Mouse (Mus musculus) 416B (cell line): ENCODE measurements around the gene Strn4.

ENCODE experiments used
- DNase-seq: peaks from one replicate; pipeline ENCODE4 v3.0.0; 2011; ENCODE audit warnings: low read depth

The Strn4 gene

GRCm38 (mm10) chr7:16810920-16811648, 4.6 kb upstream of the Strn4 start:
- DNase-seq = no peak

DNA sequence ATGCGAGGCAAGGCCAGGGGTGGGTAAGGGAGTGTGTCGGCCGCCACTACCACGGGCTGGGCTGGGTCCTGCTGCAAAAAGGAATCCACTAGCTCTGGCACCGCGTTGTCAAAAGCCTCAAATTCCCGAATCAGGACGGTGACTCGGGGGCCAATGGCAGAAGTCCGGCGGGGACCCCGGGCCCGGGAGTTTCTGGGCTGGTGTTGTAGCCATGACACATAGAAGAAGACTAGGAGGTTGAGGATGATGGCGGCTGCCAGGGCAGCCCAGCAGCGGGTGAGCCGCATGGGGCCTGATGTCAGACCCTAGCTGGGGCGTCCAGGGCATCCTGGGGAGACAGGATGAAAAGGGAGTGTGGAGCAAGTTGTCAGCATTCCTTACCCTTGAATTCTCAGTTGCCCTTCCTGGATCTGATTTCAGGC, 4.0 kb upstream of the Strn4 start:
- no peak for DNase-seq

GRCm38 (mm10) chr7:16812505-16812904, 3.2 kb upstream of the Strn4 start:
- no peak for DNase-seq

DNA sequence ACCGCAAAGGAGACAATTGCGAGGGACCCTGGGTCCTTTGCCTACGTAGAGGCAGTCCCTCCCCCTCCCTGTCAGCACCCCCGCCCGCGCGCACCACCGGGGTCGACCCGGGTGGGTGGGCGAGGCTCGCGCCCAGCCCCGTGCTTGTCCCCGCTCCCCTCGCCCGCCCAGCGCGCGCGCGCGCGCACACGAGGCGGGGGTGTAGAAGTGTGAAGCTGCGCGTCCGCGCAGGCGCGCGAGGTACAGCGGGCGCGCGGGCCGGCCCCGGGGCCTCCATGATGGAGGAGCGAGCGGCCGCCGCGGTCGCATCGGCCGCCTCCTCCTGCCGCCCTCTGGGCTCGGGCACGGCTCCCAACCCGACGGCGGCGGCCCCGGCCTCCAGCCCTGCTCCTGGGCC, 387 bp downstream of the Strn4 start:
- peak; percentile 60 for DNase-seq

DNA sequence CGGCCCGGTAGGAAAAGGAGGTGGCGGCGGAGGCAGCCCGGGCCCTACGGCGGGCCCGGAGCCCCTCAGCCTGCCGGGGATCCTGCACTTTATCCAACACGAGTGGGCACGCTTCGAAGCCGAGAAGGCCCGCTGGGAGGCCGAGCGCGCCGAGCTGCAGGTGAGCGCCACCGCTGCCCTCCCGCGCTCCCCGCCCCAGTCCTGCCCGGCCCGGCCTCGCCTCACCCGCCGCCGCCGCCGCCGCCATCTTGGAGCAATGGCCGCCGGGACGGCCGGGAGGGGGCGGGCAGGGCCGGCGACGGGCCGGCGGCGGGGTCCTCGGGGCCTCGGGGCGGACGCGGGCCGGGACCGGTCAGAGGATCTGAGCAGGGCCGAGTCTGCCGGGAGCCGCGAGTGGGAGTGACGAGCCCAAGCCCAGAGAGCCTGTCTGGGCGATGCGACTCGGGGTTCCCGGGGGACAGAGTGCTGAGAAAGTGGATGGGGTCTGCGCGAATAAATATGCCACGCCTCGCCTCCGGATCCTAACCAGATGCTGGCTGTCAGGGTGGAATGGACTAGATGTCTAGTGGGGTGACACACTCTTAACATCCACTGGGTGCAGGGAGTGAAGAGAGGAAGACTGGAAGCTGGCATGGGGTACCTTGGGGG, 910 bp downstream of the Strn4 start, which contains the start of gene Fkrp:
Gene Fkrp (minus strand): TSS at position 258 of the 648 bp plus-strand sequence.
- no peak for DNase-seq

DNA sequence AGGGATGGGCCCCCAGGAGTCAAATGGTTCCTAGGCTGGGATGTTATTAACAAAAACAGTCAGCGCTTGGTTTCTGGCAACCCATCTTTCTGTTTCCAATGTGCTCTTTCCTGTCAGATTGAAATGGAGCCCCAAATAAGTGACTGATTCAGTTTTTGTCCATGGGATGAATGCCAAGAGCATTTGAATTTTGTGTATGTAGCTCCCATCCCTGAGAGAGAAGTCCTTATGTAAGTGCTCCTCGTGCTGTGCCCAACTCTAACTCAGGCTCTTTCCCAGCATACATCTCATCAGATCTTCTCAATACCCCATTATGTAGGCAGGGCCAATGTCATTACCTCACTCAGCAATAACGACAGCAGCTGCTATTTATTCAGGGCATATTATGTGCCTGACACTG, 2.0 kb downstream of the Strn4 start:
- DNase-seq = no peak

GRCm38 (mm10) chr7:16819794-16820193, 4.1 kb downstream of the Strn4 start:
- no peak for DNase-seq

DNA sequence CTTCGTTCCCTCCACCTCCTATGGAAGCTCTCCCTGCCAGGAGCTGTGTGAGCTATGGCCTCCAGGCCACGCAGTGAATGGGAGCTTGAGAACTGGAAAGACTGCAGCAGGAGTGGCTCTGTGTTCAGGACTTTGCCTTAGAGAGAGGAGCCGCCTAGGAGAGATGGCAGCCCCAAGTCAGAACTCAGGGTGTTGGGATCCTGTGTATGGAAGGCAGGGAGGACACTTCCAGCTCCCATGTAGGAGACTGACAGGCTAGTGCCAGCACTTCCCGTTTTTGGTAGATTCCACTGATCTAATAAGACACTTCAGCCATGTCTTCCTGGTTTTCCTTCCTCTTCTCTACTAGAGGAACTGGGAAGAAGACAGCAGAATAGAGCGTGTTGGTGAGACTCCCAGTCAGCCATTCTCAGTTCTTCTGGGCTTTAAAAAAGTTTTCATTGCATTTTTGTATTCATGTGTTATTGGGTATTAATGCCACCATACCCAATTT, 4.6 kb downstream of the Strn4 start:
- no peak for DNase-seq

- no peak for DNase-seq
These were observed 5.4 kb downstream of the Strn4 start for GRCm38 (mm10) chr7:16821091-16821490.

GRCm38 (mm10) chr7:16821669-16822101, 6.0 kb downstream of the Strn4 start:
- no peak for DNase-seq

- no peak for DNase-seq
These were observed 8.0 kb downstream of the Strn4 start for GRCm38 (mm10) chr7:16823734-16824133.

GRCm38 (mm10) chr7:16825785-16826184, 10.1 kb downstream of the Strn4 start:
- DNase-seq = peak; percentile 86

DNA sequence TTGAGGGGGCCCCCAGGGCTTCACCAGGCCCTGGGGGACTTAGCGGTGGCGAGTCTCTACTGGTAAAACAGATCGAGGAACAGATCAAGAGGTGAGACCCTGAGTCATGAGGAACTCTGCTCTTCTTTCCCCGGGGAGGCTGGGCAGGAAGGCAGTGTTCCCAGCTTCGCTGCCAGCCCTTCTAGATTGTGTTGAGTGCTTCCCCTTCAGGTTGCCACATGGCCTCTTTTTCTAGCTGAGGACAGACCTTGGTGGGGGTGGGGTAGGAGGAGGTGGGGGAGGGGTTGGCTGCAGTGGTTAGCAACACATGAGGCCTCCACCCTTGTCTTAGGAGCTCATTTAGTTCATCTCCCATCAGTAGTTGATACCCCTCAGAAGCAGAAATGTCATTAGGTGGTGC, 10.9 kb downstream of the Strn4 start:
- DNase-seq = peak; percentile 57

DNA sequence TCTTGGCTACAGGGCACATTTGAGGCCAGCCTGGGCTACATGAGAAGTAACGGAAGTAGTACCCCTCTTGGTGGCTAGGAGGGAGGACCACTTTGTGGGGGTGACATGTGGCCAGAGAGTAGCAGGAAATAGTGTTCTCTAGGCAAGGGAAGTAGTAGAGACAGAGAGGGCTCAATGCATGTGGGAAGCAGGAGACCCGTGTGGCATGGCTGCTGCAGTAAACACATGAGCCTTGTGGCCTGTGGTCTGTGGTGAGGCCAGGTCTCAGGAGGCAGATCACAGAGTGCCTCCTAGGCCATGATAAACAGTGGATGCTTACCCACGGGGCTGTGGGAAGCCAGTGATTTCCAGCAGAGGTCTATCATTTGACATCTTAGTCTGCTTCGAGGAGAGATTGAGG, 11.6 kb downstream of the Strn4 start:
- peak; percentile 81 for DNase-seq

DNA sequence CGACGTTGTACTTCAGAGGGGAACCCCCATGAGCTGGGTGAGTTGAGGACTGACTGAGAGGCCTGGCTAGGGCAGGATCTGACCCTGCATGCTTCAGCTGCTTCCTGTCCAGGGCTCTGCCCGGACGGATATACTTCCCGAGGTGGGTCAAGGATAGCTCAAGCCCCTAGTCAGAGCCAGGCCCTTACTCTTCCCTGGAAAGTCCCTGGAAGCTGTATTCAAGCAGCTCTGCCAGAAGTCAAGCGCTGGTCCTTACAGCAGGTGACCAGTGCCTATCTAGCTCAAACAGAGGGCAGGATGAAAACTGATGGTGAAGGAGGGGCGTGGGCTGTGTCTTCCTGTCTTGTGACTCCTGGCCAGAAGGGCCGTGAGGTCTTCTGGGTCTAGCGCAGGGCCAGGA, 14.8 kb downstream of the Strn4 start:
- no peak for DNase-seq

DNA sequence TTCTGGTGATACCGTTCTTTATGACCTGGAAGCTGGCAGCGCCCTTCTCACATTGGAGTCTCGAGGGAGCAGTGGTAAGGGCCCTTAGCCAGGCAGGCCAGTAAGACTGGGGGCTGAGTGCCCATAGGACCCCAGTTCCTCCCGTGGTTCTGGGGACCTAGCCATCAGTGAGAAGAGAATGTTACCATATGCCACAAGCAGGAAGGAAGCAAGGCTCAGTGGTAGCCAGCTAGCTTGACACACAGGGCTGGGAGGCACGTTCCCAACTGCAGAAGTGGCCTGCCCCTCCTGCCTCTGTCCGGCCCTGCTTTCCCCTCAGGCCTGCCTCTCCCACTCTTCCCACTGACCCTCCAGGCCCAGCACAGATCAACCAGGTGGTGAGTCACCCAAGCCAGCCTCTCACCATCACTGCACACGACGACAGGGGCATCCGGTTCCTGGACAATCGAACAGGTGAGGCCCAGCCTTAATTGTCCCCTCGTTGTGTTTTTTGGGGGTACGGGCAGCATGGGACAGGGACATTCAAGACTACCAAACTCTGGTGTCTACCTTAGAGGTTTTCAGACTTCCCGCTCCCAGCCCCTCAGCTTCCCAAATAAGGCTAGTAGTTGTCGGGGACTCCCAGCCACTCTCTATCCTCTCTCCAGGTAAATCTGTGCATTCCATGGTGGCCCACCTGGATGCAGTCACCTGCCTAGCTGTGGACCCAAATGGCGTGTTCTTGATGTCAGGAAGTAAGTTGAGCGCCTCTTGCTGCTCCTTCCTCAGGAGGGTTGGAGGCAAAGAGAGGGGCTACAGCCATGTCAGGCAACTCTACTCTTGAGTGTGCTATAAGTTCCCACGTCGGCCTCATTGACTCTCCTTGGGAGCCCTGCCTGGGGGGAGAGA, 22.5 kb downstream of the Strn4 start:
- DNase-seq = no peak

DNA sequence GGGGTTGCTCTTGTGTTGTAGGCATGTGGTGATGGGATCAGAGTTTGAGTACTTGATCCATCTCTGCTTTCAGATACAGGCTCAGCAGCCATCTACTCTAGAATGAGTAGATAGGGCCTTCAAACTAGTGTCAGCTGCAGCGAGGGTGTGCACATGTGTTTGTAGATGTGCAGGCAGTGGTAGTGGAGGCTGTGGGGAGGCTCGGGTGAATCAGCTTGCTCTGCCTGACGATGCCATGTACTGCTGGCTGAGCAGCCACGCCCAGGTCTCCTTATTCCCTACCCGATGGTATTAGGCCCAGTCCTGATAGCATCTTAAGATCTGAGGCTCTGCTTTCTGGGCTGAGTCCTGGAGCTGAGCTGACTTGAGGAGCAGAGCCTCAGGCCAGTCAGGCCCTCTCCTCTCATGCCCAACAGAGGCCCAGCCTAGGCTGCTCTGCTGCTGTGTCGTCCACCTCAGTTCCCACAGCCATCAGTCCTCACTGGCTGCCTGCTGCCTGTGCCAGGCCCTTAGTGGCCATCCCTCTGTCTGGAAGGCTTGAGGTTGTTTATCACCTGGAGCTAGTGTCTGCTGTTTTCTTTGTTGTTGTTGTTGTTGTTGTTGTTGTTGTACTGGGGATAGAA, 23.2 kb downstream of the Strn4 start:
- no peak for DNase-seq

- DNase-seq = no peak
These were observed 23.9 kb downstream of the Strn4 start for GRCm38 (mm10) chr7:16839427-16840108.

- no peak for DNase-seq
These were observed 24.4 kb downstream of the Strn4 start for GRCm38 (mm10) chr7:16840109-16840491.

DNA sequence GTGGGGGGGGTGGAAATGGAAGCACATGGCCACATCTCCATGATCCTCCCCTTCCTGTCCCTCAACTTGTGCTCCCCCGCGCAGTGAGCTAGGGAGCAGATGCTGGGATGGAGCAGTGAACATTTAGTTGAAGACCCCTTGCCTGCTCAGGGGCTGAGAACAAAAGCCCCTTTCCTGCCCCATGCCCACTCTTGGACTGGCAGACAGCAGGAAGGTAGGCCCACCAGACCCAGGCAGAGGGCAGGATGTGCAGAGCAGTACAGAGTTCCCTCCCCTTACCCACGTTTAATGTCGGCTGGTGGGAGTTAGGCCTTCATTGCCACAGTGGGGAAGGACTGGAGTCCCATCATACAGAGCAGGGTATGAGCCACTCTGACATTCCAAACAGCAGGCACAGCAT, 25.4 kb downstream of the Strn4 start:
- DNase-seq = no peak
